In genomic region chr2:114853715-114854530, GRCm38 (mm10) we compare ENCODE assay signal across 8 mouse cellular contexts.
DNase-seq lines count a peak whose midpoint lies in the region; ATAC-seq and TF ChIP-seq lines count a peak whose summit lies in the region.

No protein-coding gene starts in this region.

- H3K4me3 ChIP-seq in gastrocnemius, adult 2 months: no peak overlapping the region
- no peak overlapping the region for H3K4me3 ChIP-seq in intestine, postnatal 0 days (ENCODE audit: low read depth, low read length)
- H3K4me3 ChIP-seq in midbrain, embryonic 14.5 days (replicated peaks; ENCODE audit: low read depth, low read length): no peak overlapping the region

- no peak overlapping the region for H3K4me2 ChIP-seq in intestine, postnatal 0 days (replicated peaks; ENCODE audit: low read depth)
- H3K4me2 ChIP-seq in midbrain, embryonic 14.5 days (ENCODE audit: low read length): peak overlapping the region; percentile 13; the same call in 1 of the 2 replicates

- no peak overlapping the region for H3K27ac ChIP-seq in gastrocnemius, adult 2 months
- H3K27ac ChIP-seq in intestine, postnatal 0 days (ENCODE audit: low read depth, low read length): no peak overlapping the region
- H3K27ac ChIP-seq in midbrain, embryonic 14.5 days (replicated peaks; ENCODE audit: low read depth, low read length): no peak overlapping the region

- H3K27me3 ChIP-seq in intestine, postnatal 0 days (replicated peaks; ENCODE audit: control insufficient read depth, insufficient read depth, low read length): no peaks in the 10 kb centered on the region
- H3K27me3 ChIP-seq in midbrain, embryonic 14.5 days (ENCODE audit: control insufficient read depth, insufficient read depth, low read length): no peaks in the 10 kb centered on the region

- intact Hi-C loops in gastrocnemius, adult 2 months (cut with DNase I): no loop called here
- intact Hi-C loops in left cerebral cortex, postnatal 14 days (cut with DNase I): loop anchor here (5.0 to 10.0 kb wide), 4 partner anchors 589 to 1251 kb away; no protein-coding TSS in a partner anchor

- no peaks in the 10 kb centered on the region for H3K9me3 ChIP-seq in intestine, postnatal 0 days (ENCODE audit: control insufficient read depth)
- H3K9me3 ChIP-seq in midbrain, embryonic 14.5 days (ENCODE audit: control insufficient read depth, low read length): no peaks in the 10 kb centered on the region

- H3K4me1 ChIP-seq in intestine, postnatal 0 days (replicated peaks; ENCODE audit: control insufficient read depth, insufficient read depth, low read length): no peaks in the 10 kb centered on the region
- H3K4me1 ChIP-seq in midbrain, embryonic 14.5 days (ENCODE audit: control insufficient read depth, insufficient read depth, low read length): no peaks in the 10 kb centered on the region; the same call in 1 of the 2 replicates

- peak; percentile 10 for DNase-seq in CD4-positive, CD25-positive, alpha-beta regulatory T cell, adult 2 months (ENCODE audit: low read depth, low spot score)
- peak; percentile 73 to 84 for DNase-seq in cerebellum, postnatal 4 days (ENCODE audit: low spot score in 2 of 2)
- DNase-seq in gastrocnemius, adult 2 months: peak; percentile 33
- peak; percentile 74 to 90 for DNase-seq in left cerebral cortex, postnatal 14 days (ENCODE audit: low spot score in 2 of 2)
- peak; percentile 94 for DNase-seq in midbrain, embryonic 14.5 days
- peak; percentile 60 for DNase-seq in telencephalon, adult 2 months (ENCODE audit: low read depth, low spot score)

- WGBS in intestine, postnatal 0 days: 46% methylated on average over 13 of the region's 13 CpGs
- 37% methylated on average over 13 of the region's 13 CpGs for WGBS in midbrain, embryonic 14.5 days

- peak; percentile 79 for TF ChIP-seq CTCF in gastrocnemius, adult 2 months (IDR thresholded peaks at IDR 0.05)
- peak; percentile 88 for TF ChIP-seq CTCF in intestine, postnatal 0 days (IDR thresholded peaks at IDR 0.05; ENCODE audit: low read depth)

- H3K36me3 ChIP-seq in intestine, postnatal 0 days (ENCODE audit: control insufficient read depth, insufficient read depth): no peaks in the 10 kb centered on the region
- H3K36me3 ChIP-seq in midbrain, embryonic 14.5 days (ENCODE audit: control insufficient read depth, insufficient read depth, low read length): no peaks in the 10 kb centered on the region

- no peak for ATAC-seq in CD4-positive, CD25-positive, alpha-beta regulatory T cell, adult 4 months
- ATAC-seq in intestine, postnatal 0 days: no peak
- peak; percentile 86 for ATAC-seq in midbrain, embryonic 14.5 days (ENCODE audit: low FRiP score, low TSS enrichment)

- H3K9ac ChIP-seq in intestine, postnatal 0 days (ENCODE audit: low read depth, low read length): no peak overlapping the region
- no peak overlapping the region for H3K9ac ChIP-seq in midbrain, embryonic 14.5 days (replicated peaks; ENCODE audit: low read length)

Comparison
In these comparisons a context has a peak if more than half of its experiments do, and no peak if none do; other contexts are left out.
1. DNase-seq: peak in every context shown above with its lines; median percentile 94 in midbrain, embryonic 14.5 days; 82 in left cerebral cortex, postnatal 14 days; 78 in cerebellum, postnatal 4 days; 60 in telencephalon, adult 2 months; 33 in gastrocnemius, adult 2 months; 10 in CD4-positive, CD25-positive, alpha-beta regulatory T cell, adult 2 months.